Mouse (Mus musculus) olfactory bulb, adult 2 months (tissue): ENCODE measurements around the gene Tmem41a. TPM values are rescaled to one million over a fixed set of nuclear protein-coding genes. Genes with fewer than 3 reads are reported as not detected.
"Not testable (repeated sequence)": the region's sequence is repeated elsewhere in the genome, so short reads cannot be mapped to it uniquely, and the experiment has no call there.

ENCODE experiments used
- H3K27ac ChIP-seq: fragments of 200-500 bp; 2 replicates; pipeline ENCODE4 v1.5.1; 2012; ENCODE audit warnings: low read depth, low read length; ENCODE audit not compliant: insufficient read depth
- H3K4me1 ChIP-seq: fragments of 200-500 bp; 2 replicates; pipeline ENCODE4 v1.6.1; 2012; ENCODE audit warnings: low read length; ENCODE audit not compliant: control insufficient read depth, insufficient read depth
- H3K4me3 ChIP-seq: fragments of 200-500 bp; 2 replicates; pipeline ENCODE4 v1.5.1; 2012; ENCODE audit warnings: mild to moderate bottlenecking, low read depth, low read length, moderate library complexity; ENCODE audit not compliant: insufficient read depth
- CTCF ChIP-seq: fragments of 200-500 bp; IDR thresholded peaks from 2 replicates; pipeline ENCODE4 v1.5.1; 2012; ENCODE audit warnings: low read depth, mild to moderate bottlenecking, low read length, moderate library complexity; ENCODE audit not compliant: insufficient read depth
- POLR2A ChIP-seq: fragments of 200-500 bp; IDR thresholded peaks from 2 replicates; pipeline ENCODE4 v1.6.1; 2012; ENCODE audit warnings: mild to moderate bottlenecking, low read depth, low read length, moderate library complexity; ENCODE audit not compliant: insufficient read depth
- WGBS: fragments of 180-500 bp; shearing (Covaris S2); methylation state at CpG from one replicate; pipeline ENCODE4 v1.1.7; 2018; 5-methylcytosine and 5-hydroxymethylcytosine counted together
- polyA plus RNA-seq: library from polyadenylated mRNA; stranded (reverse); fragments of >200 nt; gene quantifications from 2 replicates; pipeline ENCODE4 v1.2.4, GENCODE M21; 2012; ENCODE audit warnings: low replicate concordance; ENCODE audit not compliant: missing spikeins, insufficient read depth, insufficient read length

Gene Tmem41a
- polyA plus RNA-seq = not detected in 2 replicates

GRCm38 (mm10) chr16:21946761-21947715 lies at the start of gene Tmem41a:
Gene Tmem41a, minus strand, starts transcription at chr16:21947552.
- Histone ChIP-seq H3K4me1 (peaks cover 12% of the 10 kb centered on the region), H3K4me3 (peak within 1 kb of the TSS; percentile 77), H3K27ac (no peak within 1 kb of the TSS)
- 1% methylated on average over 63 of the region's 63 CpGs for WGBS
- TF ChIP-seq POLR2A (peak; percentile 80), CTCF (no peak)

- Histone ChIP-seq H3K27ac (no peak overlapping the region), H3K4me1 (peaks cover 4% of the 10 kb centered on the region), H3K4me3 (no peak overlapping the region)
- TF ChIP-seq POLR2A (no peak), CTCF (no peak)
- 81% methylated on average over 4 of the region's 4 CpGs for WGBS
These were observed 49.0 kb upstream of the Tmem41a start for GRCm38 (mm10) chr16:21996402-21996801.

GRCm38 (mm10) chr16:21995304-21995703 lies 48.0 kb upstream of the Tmem41a start, which contains the start of gene Liph:
Gene Liph, minus strand, starts transcription at chr16:21995663.
- peaks cover 4% of the 10 kb centered on the region for H3K4me1 ChIP-seq
- no peak for TF ChIP-seq POLR2A
- no peak for TF ChIP-seq CTCF
- no peak within 1 kb of the TSS for H3K4me3 ChIP-seq
- no peak within 1 kb of the TSS for H3K27ac ChIP-seq
- 6% methylated on average over 16 of the region's 16 CpGs for WGBS

DNA sequence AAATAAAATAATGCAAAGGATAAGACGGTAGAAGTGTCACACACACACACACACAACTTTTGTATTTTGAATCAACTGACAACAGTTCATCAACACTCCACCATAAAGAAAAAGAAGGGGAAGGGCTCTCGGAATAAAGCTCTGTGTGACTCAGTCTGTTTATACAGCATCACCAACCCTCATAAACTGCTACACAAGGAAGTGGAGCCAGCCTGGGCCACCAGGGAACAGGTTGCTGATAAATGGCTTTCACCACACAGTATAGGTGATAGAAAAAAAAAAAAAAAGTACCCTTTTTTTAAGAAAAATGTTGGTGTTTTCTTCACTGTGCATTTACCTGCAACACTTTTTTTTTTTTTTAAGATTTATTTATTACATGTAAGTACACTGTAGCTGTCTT lies 44.4 kb upstream of the Tmem41a start:
- Histone ChIP-seq H3K27ac (no peak overlapping the region), H3K4me3 (no peak overlapping the region), H3K4me1 (peaks cover 4% of the 10 kb centered on the region)
- 87% methylated on average over 2 of the region's 2 CpGs for WGBS
- TF ChIP-seq POLR2A = no peak
- no peak for TF ChIP-seq CTCF

- not testable (repeated sequence) for H3K4me3 ChIP-seq, H3K4me1 ChIP-seq, H3K27ac ChIP-seq
These were observed 43.5 kb upstream of the Tmem41a start for GRCm38 (mm10) chr16:21990893-21991292.

GRCm38 (mm10) chr16:21987956-21988355 lies 40.6 kb upstream of the Tmem41a start:
- no peak for TF ChIP-seq CTCF
- TF ChIP-seq POLR2A = no peak
- no peaks in the 10 kb centered on the region for H3K4me1 ChIP-seq
- no peak overlapping the region for H3K4me3 ChIP-seq
- 79% methylated on average over 5 of the region's 5 CpGs for whole genome bisulfite sequencing
- H3K27ac ChIP-seq = no peak overlapping the region

DNA sequence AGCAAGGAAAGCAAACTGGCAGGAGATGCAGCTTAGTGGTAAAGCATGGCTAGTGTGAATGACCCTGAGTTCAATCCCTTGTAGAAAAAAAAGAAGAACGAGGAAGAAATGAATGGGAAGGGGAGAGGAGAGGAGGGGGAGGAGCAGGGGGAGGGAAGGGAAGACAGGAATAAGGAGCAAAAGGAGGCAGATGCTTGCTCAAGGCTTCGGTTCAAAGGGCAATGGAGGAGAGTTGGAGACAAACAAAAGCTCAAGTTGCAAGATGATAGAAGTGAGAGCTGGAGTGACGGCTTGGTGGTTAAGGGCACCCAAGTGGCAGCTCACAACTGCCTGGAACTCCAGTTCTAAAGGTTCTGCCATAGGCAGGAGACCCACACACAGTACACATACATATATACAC lies 38.8 kb upstream of the Tmem41a start:
- H3K27ac ChIP-seq = no peak overlapping the region
- TF ChIP-seq CTCF = no peak
- TF ChIP-seq POLR2A = no peak
- no peaks in the 10 kb centered on the region for H3K4me1 ChIP-seq
- WGBS = 62% methylated on average over 3 of the region's 3 CpGs
- no peak overlapping the region for H3K4me3 ChIP-seq

GRCm38 (mm10) chr16:21984091-21984490 lies 36.7 kb upstream of the Tmem41a start:
- no peak overlapping the region for H3K4me3 ChIP-seq
- H3K27ac ChIP-seq = no peak overlapping the region
- TF ChIP-seq POLR2A = no peak
- no peak for TF ChIP-seq CTCF
- 90% methylated on average over 12 of the region's 12 CpGs for WGBS
- no peaks in the 10 kb centered on the region for H3K4me1 ChIP-seq

- no peak for TF ChIP-seq CTCF
- no peak for TF ChIP-seq POLR2A
- 98% methylated on average over 4 of the region's 4 CpGs for WGBS
- Histone ChIP-seq H3K27ac (no peak overlapping the region), H3K4me1 (no peaks in the 10 kb centered on the region), H3K4me3 (no peak overlapping the region)
These were observed 36.2 kb upstream of the Tmem41a start for GRCm38 (mm10) chr16:21983581-21983980.

DNA sequence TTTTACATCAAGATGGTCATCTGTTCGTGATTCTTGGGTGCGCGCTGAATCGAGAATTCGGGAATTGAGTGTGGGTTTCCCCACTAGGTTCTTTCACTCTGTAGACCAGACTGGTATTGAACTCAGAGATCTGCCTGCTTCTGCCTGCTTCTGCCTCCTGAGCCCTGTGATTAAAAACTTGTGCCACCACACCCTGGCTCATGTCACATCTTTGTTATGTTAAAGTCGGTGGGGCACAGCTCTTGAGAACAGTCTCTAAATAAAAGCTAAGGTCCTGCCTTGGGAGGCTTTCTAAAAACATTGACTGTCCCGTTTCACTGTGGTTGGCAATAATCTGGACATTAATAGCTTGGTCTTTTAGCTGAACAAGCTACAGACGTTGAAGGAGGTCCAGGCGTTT lies 35.8 kb upstream of the Tmem41a start:
- no peak overlapping the region for H3K4me3 ChIP-seq
- H3K4me1 ChIP-seq = no peaks in the 10 kb centered on the region
- H3K27ac ChIP-seq = no peak overlapping the region
- TF ChIP-seq CTCF (no peak), POLR2A (no peak)
- 93% methylated on average over 9 of the region's 9 CpGs for WGBS
